Mouse (Mus musculus): Measurements from ENCODE around the gene Neurl1a. TPM values are rescaled to one million over a fixed set of nuclear protein-coding genes. Genes with fewer than 3 reads are reported as not detected.

Gene Neurl1a
- polyA plus RNA-seq, 3 experiments from 2014 or later: 0.19 to 0.32 (median 0.25) TPM

DNA sequence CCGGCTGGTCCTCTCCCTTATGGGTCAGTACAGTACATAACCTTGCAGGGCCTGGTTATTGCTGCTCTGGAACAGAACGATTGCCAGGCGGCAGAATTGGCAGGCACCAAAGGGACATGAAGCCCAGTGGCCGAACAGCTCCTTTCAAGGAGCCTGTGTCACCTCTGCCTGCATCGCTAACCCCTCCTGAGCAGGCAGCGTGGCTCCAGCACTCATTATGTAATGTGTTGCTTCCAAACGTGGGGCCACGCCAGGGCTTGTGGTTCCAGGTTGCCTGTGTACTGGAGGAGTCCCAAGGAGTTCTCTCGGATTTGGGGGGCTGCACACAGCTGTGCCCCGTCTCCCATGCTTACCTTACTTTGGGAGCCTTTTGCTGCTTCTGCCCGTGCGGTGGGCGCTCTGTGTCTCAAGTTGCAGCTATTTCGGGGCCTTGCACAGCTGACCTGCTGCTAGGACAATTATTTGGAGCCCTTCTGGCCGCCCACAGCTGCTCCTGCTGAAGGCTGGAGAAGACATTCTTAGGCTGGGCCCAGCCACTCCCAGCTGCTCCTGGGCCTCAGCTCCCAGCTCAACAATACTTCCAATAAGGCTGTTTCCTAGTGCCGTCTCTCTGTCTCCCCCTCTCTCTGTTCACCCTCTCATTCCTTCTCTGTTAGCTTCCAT lies 70.4 kb downstream of the Neurl1a start:
- no peak for ATAC-seq

- ATAC-seq: no peak
Measured at GRCm38 (mm10) chr19:47250931-47251330, 72.3 kb downstream of the Neurl1a start.

DNA sequence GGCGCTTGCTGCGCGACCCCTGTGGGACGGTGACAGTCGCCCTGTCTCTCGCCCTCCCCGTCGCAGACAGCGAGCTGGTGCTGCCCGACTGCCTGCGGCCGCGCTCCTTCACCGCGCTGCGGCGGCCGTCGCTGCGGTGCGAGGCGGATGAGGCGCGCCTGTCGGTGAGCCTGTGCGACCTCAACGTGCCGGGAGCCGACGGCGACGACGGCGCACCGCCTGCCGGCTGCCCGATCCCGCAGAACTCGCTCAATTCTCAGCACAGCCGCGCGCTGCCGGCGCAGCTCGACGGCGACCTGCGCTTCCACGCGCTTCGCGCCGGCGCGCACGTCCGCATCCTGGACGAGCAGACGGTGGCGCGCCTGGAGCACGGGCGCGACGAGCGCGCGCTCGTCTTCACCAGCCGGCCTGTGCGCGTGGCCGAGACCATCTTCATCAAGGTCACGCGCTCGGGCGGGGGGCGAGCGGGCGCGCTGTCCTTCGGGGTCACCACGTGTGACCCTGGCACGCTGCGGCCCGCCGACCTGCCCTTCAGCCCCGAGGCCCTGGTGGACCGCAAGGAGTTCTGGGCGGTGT lies 74.5 kb downstream of the Neurl1a start:
- no peak for ATAC-seq

- ATAC-seq: no peak
Measured at GRCm38 (mm10) chr19:47255036-47255435, 76.4 kb downstream of the Neurl1a start.

DNA sequence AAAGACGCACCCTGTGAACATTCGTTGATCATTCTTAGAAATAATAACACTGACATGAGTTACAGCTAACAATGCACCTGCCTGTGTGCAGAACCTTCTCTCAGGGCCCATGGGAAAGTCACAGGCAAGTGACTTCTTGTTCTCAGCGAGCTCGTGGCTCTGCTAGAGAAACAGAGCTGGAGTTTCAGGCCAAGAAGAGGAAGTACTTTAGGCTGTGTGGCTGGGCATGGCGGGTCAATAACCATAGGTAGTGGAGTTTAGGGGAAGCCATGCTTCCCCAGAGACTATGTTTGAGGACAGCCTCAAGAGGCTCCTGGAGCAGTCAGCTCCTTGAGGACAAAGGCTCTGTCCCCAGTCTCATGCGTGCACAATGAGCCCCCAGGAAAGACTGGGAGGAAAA lies 77.3 kb downstream of the Neurl1a start:
- no peak for ATAC-seq

DNA sequence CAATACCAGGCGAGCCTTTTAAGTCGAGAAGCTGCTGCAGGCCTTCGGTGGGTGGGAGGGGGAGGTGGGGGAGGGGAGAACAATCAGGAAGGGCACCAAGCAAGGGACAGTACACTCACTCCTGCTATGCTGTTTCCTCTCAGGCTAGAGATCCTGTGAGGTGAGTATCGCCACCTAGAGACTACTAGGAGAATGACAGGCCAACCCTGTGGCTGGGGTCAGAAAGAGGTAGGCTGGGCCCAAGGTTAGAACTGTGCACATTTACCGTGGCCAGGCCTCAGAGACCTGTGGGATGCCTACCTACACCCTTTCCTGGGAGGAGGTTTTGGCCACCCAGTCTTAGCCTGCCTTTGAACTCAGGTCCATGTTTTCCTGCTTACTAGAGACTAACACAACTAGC lies 81.0 kb downstream of the Neurl1a start:
- ATAC-seq: no peak

- no peak for ATAC-seq
Measured at GRCm38 (mm10) chr19:47261196-47261595, 82.6 kb downstream of the Neurl1a start.

GRCm38 (mm10) chr19:47263621-47264020 lies 85.0 kb downstream of the Neurl1a start:
- no peak for ATAC-seq

- ATAC-seq: no peak
Measured at GRCm38 (mm10) chr19:47264322-47265092, 85.9 kb downstream of the Neurl1a start.

- no peak for ATAC-seq
Measured at GRCm38 (mm10) chr19:47266070-47266801, 87.6 kb downstream of the Neurl1a start.

DNA sequence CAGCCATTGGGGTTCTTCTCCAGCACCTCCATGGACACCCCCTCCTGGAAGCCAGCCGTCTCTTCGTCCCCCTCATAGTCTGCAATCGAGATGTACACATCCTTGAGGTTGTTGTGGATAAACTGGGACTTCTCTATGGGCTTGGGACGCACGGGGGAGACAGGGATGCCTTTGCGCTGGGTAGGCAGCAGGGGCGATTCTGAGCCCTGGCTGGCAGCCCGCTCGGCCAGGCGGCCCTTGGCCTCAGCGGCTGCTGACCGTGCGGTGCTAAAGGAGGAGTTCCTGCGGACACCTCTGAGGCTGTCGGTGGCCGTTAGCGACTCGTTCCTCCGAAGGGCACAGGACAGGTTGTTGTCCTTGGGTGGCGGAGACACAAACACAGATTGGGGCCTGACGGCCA lies 88.4 kb downstream of the Neurl1a start:
- no peak for ATAC-seq

- no peak for ATAC-seq
Measured at GRCm38 (mm10) chr19:47269729-47270128, 91.1 kb downstream of the Neurl1a start.

DNA sequence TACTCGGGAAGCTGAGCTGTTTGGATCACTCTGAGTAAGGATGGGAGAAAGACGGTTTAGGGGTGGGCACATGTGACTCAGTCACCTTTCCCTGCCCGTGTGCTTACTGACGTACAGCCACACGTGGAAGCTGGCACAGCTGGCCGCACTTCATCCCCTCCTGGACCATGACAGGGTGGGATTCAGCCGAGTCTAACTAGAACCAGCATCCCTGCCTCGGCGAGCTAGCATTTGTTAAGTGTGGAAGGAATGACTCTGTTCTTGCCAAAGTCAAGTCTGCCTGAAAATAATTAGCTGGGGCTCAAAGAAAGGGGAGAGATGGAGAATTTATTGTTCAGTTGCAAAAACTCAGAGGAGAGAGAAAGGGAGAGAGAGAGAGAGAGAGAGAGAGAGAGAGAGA lies 91.9 kb downstream of the Neurl1a start:
- ATAC-seq: no peak

DNA sequence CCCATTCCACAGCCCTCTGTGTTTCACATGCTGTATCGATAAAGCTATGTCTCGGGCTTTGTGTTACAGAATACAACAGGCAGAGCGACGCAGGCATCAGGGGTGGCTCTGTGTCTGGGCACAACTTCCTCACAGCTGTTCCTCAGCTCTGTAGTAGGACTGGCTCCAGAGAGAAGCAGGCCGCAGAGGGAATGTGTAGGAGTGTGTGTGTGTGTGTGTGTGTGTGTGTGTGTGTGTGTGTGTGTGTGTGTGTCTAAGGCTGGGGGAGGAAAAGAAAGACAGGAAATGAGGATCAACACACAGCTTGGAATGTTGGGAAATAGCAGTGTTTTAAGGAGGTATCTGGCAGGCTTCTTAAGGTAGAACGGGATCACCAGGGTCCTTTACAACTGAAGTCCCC lies 98.1 kb downstream of the Neurl1a start:
- ATAC-seq: no peak

GRCm38 (mm10) chr19:47279372-47279771 lies 100.8 kb downstream of the Neurl1a start:
- no peak for ATAC-seq

DNA sequence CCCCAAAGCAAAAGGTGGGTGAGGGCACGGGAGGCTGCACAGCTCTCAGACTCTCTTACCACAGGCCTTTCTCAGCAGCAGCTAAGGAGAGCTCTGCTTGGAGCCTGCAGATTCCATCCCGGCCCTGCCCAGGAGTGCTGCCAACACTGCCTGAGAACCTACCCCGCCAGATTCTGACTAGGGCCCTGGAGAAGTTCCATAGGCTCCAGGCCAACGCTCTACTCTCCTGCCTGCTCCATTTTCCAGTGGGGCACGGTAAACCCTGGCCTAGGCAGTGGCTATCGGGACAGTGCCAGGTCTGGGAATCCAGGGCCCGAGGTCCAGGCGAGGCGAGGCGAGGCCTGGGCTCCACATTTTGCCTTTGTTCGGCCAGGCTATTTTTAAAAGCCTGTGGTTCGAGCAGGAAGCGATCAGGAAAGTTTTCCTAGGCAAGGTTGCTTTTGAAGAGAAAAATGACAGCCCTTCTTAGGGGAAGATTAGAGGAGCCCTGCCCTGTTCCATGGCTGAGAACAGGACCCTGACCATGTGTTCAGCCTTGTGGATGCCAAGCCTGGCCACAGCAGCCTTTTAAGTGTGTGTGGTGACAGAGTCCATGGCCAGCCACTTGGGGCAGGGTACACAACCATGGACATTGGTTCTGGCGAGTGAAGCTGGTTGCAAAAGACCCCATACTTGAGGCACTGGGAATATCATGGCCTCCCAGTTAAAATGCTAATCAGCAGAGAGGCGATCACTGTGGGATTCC lies 101.3 kb downstream of the Neurl1a start:
- no peak for ATAC-seq

DNA sequence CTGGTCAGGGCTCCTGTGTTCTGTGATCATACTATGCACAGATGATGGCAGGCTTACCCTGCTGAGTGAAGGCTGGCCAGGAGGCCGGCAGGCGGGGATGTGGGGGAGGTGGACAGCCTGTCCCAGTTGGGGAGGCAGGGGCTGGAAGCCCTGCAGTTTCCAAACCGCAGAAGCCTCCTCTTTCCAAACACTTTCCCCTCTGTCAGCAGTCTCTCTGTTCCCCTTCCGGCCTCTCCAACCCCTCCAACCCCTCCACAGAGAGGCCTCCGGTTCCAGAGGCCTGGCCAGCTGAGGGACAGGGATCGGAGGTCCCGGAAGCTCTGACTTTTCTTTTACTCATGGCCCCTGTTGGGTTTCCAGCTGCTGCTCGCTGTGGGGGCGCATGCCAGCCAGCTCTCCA lies 102.3 kb downstream of the Neurl1a start:
- ATAC-seq: no peak

GRCm38 (mm10) chr19:47282050-47282454 lies 103.4 kb downstream of the Neurl1a start:
- no peak for ATAC-seq

- ATAC-seq: no peak
Measured at GRCm38 (mm10) chr19:47282688-47283215, 104.1 kb downstream of the Neurl1a start.

DNA sequence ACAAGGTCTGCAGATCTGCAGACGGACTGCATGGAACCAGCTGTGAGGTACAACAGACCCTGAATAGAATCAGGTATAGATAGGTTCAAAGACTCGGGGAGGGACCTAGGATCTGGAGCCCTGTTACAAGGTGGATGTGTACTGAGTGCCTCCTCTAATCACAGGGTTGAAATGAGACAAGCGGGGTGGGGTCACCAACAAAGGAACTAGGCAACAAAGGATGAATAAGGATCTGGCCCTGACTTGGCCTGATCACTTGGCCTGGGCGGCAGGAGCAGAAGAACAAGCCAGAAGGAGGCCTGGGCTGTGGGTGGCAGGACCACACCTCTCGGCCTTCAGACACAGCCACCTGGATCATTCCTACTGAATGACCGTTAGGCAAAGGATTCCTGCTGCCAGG lies 107.0 kb downstream of the Neurl1a start:
- ATAC-seq: no peak

DNA sequence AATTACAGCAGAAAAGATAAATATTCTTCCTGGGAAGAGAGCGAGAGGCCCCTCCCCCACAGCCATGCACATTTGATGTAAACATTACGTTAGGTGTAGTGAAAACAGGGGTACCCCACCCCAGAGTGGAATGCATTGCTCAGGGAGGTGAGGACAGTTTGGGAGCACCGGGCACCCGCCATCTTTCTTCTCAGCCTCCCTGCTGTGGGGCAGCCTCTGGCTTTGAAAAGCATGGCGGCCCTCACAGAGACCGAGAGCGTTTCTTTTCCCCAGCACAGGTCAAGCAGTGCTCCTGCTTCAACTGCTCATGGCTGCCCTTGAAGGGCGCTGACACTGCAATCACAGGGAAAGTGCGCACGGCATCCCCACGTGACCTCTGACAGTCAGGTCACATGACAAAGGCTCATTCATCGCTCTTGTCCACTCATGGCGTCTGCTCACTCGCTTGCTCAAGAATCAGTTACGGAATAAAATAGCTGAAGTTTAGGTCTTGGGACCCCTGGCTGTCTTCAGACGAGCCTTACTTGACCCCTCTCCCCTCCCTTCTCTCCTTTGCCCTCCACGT lies 108.3 kb downstream of the Neurl1a start:
- no peak for ATAC-seq

Data from inflammation-experienced regulatory T-cells, adult 6 months (primary cell).